Mouse (Mus musculus) spleen, adult 2 months (tissue): ENCODE data around the gene Glce.

Source experiments
- CTCF ChIP-seq: fragments of 200-500 bp; IDR thresholded peaks from 2 replicates; pipeline ENCODE4 v1.5.1; 2011; ENCODE audit warnings: mild to moderate bottlenecking, inconsistent platforms; ENCODE audit not compliant: insufficient read depth, insufficient read length, insufficient replicate concordance; ENCODE audit errors: extremely low read depth
- POLR2A ChIP-seq: fragments of 200-500 bp; IDR thresholded peaks from 2 replicates; pipeline ENCODE4 v1.6.1; 2011; ENCODE audit warnings: low read depth, low read length, inconsistent platforms

- TF ChIP-seq CTCF = no peak
- no peak for TF ChIP-seq POLR2A
These were observed 32.5 kb upstream of the Glce start for GRCm38 (mm10) chr9:62154956-62155355.
